Mouse (Mus musculus) yolk sac, embryonic 10.5 days (tissue): ENCODE measurements around the gene Cacnb2.
"Not testable (repeated sequence)": the region's sequence is repeated elsewhere in the genome, so short reads cannot be mapped to it uniquely, and the experiment has no call there.

ENCODE experiments used
- DNase-seq: peaks from one replicate; pipeline ENCODE4 v3.0.0-alpha.2; 2017; ENCODE audit warnings: low spot score

Cacnb2 gene

GRCm38 (mm10) chr2:14657205-14657844 is 54.4 kb downstream of the Cacnb2 start:
- no peak for DNase-seq

- no peak for DNase-seq
Observed at GRCm38 (mm10) chr2:14665213-14665612, 62.3 kb downstream of the Cacnb2 start.

DNA sequence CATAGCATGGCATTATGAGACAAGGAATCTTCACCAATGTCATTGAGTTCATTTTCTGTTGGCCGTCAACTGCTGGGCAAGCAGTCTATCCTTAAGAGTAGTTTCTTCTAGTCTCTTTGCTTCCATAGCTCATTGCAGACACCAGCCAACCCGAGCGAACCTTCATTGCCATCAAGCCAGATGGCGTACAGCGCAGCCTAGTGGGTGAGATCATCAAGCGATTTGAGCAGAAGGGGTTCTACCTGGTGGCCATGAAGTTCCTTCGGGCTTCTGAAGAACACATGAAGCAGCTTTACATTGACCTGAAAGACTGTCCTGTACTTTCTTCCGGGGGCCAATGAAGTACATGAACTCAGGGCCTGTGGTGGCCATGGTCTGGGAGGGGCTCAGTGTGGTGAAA is 69.2 kb downstream of the Cacnb2 start:
- no peak for DNase-seq

DNA sequence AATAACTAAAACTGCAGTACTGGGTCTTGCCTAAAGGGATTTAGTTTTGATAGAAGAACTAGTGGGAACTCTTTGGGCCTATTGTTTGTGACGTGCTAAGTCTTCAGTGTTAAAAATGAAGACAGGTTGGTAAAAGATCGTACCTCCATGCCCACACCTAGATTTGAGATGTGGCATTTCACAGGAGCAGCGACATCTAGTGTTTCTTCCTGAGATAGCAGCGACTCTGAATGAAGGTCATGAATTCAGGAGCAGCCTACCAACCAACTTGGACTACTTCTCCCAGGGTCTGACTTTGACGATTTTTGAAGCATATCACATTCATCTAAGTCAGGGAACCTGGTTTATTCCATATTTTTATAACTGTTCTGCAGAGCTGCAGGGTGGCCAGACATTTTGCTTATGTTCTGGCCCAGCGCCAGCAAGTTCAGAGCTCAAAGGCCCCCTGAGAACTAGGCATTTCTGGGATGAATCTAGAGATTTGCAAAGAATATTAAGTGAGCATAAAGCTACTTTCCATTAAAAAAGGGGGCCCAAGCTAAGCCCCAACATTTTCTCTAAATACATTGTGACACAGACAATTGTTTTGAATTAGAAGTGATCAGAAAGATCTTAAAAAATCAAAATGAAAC is 74.1 kb downstream of the Cacnb2 start:
- no peak for DNase-seq

- DNase-seq: no peak
Observed at GRCm38 (mm10) chr2:14684231-14684630, 81.3 kb downstream of the Cacnb2 start.

DNA sequence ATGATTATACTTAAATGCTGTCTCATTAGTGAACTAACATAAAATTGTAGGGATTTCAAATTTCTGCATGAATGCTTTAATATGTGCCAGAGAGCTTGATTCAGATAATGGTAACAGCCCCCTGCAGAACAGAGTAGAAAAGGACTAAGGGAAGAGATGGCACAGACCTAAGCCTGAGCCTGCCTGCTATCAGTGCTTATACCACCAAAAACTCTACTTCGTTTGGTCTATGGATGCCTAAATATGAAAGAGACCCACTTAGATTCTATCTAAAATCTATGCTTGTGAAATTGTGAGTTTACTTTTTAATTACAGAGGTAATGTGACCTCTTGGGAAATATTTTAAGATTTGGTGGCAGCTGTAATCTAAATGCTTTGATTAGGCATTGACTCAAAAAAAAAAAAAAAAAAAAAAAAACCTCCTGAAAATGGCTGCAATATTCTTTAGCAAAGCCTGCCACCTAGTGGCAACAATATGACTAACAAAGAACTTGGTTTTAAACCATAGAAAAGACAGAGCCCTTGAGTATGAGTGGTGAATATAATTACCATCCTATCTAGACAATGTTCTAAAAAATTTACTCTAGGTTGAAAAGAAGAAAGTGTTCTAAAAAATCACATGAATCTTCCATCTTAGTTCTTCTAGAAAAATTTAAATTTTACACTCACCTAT is 100.2 kb downstream of the Cacnb2 start:
- DNase-seq: no peak

GRCm38 (mm10) chr2:14703676-14704075 is 100.8 kb downstream of the Cacnb2 start:
- DNase-seq: no peak

DNA sequence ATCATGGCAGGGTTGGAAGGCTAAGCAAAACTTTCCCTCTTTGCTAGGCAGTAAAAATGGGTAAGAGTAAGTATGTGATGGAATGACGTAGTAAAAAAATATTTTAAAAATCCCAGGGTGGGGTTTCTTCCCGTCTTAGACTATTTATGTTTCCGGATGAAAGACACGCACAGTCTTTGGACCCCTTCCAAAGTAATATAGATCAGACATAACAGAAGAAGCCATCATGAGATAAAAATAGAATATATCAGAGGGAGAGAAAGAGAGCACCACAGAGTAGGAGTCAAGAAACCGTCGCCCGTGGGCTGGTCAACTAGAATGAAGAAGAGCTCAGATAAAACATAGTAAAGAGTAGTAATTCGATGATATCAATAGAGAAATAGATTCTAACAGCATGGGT is 107.4 kb downstream of the Cacnb2 start:
- no peak for DNase-seq

DNA sequence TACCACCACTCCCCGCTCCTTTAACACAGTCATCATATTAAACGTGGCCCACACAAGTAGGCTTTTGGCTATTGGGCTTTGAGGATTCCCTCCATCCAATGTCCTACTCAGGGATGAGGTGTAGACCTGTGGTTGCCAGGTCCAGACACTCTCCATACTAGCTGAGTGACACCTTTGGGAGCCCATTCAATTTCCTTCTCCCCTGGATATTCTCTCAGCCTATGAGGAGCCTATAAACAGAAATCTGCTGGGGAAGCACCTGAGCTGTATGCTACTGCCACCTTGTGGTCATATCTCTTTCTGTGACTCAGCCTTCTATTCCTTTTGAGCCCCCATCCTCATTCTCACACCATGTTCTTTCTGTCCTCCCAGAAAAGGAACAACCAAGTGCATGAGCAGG is 108.9 kb downstream of the Cacnb2 start:
- no peak for DNase-seq

DNA sequence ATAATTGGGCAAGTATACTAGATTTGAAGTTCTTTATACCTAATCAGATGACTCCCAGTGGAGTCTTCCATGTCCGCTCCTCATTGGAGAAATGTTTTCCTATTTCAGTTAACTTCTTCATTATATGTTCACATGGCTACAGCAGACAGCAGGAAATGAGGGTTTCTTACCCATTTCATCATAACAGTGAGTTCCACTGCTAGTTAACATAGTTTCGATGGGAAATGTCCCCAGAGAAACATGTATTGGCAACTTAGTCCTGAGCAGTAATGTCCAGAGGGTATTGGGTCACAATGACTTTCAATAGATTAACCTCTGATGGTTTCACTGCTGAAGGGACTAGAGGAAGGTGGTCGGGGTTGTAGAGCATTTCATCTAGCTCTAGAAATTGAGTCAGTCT is 110.2 kb downstream of the Cacnb2 start:
- DNase-seq: no peak

DNA sequence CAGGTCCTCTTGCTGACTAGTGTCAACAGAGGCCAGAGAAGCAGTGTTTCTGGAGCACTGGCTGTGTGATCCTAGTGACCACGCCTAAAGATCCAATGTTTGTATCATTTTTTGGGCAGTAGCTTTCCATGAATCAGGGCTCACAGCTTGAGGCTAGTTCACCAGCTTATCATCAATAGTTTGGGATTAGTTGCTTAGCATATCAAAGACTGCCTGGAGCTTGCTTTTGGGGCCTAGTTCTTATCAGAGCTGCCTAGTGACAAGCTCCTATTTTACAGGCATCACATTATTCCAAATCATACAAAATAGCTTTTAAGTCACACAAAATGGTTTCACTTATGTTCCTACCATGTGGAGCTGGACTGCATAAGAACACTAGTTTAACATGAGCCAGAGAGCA is 113.8 kb downstream of the Cacnb2 start:
- no peak for DNase-seq

GRCm38 (mm10) chr2:14719119-14719718 is 116.3 kb downstream of the Cacnb2 start:
- no peak for DNase-seq

- no peak for DNase-seq
Observed at GRCm38 (mm10) chr2:14725437-14725836, 122.5 kb downstream of the Cacnb2 start.

DNA sequence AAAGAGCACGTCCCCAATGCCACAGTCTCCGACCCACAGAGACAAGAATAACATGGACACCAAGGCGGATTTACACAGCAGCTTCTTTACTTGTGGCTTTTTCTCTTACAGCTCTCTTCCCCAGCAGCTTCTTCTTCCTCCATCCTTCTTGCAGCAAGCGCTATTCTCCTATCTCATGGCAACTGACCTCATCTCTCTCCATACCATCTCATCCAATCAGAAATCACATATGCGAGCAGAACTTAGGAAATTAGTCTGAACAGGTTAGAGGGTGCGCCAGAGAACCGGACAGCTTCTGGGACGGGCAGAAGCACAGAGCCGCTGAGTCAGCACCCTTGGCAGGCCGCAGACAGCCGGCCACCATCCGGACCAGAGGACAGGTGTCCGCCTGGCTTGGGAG is 123.7 kb downstream of the Cacnb2 start:
- DNase-seq: not testable (repeated sequence)

GRCm38 (mm10) chr2:14738927-14739326 is 136.0 kb downstream of the Cacnb2 start:
- no peak for DNase-seq

GRCm38 (mm10) chr2:14739510-14739909 is 136.6 kb downstream of the Cacnb2 start:
- no peak for DNase-seq

DNA sequence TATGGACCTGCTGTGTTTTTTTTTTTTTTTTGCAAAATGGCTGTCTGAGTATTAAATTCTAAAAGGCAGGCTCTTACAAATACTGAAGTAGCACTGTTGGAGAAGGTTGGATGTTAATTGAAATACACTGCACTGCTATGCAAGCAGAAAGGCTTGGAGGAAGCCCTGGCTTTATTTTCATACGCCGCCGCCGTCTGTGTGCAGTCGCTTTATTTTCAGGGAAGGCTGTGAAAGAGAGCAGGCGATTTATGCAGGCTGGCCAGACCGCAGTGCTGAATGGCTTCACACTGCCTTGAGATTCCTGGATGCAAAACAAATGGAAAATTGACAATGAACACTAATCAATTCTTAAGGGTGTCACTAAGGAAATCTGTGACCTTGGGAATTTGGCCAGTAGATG is 137.5 kb downstream of the Cacnb2 start:
- DNase-seq: no peak

GRCm38 (mm10) chr2:14744761-14745160 is 141.9 kb downstream of the Cacnb2 start:
- no peak for DNase-seq

- DNase-seq: no peak
Observed at GRCm38 (mm10) chr2:14762846-14763245, 160.0 kb downstream of the Cacnb2 start.

DNA sequence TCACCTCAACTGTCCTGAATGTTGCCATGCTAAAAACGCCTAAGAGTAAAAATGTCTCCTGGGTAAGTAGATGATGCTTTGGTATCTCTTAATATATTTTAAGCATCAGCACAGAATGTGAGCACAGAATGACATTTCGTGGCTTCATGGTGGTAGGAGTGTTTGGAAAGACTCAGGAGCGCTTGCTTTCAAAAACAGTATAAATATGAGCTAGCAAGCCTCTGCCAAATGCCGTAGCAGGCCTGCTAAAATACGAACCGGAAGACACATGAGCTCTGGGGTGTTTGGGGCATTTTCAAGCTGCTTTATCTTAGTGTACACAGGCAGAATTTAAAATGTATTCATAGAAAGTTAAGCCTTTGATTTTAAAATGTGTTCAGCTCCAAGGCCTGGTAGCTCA is 161.0 kb downstream of the Cacnb2 start:
- no peak for DNase-seq

GRCm38 (mm10) chr2:14769448-14769847 is 166.6 kb downstream of the Cacnb2 start:
- DNase-seq: no peak

GRCm38 (mm10) chr2:14770635-14771034 is 167.7 kb downstream of the Cacnb2 start:
- DNase-seq: no peak

DNA sequence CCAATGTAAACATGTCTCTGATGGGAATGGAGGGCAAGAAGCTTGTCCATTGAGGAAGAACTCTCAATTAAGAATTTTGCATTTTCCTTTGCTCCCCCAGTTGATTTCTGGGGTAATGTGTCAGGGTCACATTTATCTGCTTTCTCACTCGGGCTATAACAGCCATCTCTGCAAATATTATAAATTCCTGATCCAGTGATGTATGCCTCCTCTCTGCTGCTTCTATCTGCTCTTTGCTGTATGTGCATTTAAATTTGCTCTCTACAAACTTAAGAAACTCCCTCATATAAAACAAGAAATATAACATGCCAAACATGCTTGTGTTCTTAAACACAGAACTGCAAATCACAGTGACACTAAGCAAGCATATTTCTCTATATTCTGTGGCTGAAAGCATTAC is 171.5 kb downstream of the Cacnb2 start:
- no peak for DNase-seq
